ENCODE assay signal across 8 mouse cellular contexts in the genomic region with DNA sequence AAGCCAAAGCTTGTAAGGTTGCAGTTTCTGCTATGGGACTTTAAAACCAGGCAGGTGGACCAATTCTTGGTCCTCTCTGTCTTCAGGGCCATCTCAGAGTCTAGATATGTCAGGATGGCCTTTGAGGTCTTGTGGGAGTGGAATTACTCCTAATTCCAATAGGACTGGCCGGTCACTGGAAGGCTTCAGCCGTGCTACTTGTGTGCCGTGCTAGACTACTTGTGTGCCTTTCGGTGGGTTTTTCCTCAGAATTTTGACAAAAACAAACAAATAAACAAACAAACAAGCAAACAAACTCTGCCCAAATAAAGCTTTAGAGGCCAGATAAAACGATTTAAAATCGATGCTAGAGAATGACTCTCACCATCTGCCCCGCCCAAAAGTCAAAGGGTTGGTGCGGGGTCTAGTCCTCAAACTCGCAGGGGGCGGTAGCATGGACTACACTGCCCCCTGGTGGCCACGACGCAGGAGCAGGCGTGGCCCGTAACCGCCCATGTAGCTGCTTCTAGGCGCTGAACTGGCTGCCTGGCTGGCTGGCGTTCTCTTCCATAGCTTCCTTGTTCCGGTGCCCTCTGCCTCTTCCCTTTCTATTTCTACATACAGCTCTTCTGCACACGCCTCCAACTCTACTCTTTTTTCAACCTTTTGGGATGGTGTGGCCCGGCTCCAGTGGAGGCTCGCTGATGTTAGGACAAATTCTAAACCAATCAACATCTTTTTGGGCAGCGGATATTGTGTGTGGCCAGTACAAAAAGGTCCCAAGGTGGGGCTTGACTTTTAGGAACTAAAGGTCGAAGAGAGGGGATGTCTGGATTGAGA. TPM values are rescaled to one million over a fixed set of nuclear protein-coding genes. Genes with fewer than 3 reads are reported as not detected.
DNase-seq lines count a peak whose midpoint lies in the region; ATAC-seq lines count a peak whose summit lies in the region.

No protein-coding gene starts in this region.

- DNase-seq in MEL-GATA-1-ER (ENCODE audit: extremely low read depth, low read depth): peak; percentile 65
- DNase-seq in cerebellum, adult 8-10 months: peak; percentile 56
- peak; percentile 52 to 75 for DNase-seq in frontal cortex, postnatal 10 days (ENCODE audit: low spot score in 2 of 2)
- peak; percentile 79 to 85 for DNase-seq in layer of hippocampus, postnatal 10 days (ENCODE audit: low spot score in 2 of 2)
- peak; percentile 92 for DNase-seq in lung, postnatal 10 days
- DNase-seq in ovary, postnatal 14 days (ENCODE audit: low spot score): peak; percentile 82
- peak; percentile 89 for DNase-seq in thymus, postnatal 14 days

- WGBS in hindbrain, embryonic 12.5 days: 18% methylated on average over 23 of the region's 23 CpGs

- H3K9ac ChIP-seq in hindbrain, embryonic 12.5 days: no peak overlapping the region

- 0 out of 2 replicates have a peak, but pooled peaks cover 3% of the 10 kb centered on the region for H3K27me3 ChIP-seq in hindbrain, embryonic 12.5 days

- peak; percentile 94 for ATAC-seq in hindbrain, embryonic 12.5 days (ENCODE audit: low FRiP score)

- H3K4me1 ChIP-seq in hindbrain, embryonic 12.5 days: peaks cover 4% of the 10 kb centered on the region; the same call in 1 of the 2 replicates

- no peaks in the 10 kb centered on the region for H3K36me3 ChIP-seq in hindbrain, embryonic 12.5 days

- peak overlapping the region; percentile 34 for H3K4me2 ChIP-seq in hindbrain, embryonic 12.5 days (replicated peaks)

- H3K9me3 ChIP-seq in hindbrain, embryonic 12.5 days (replicated peaks): no peaks in the 10 kb centered on the region

- no peak overlapping the region for H3K27ac ChIP-seq in hindbrain, embryonic 12.5 days

- no peak overlapping the region for H3K4me3 ChIP-seq in hindbrain, embryonic 12.5 days

RNA-seq across cellular contexts. Expression of gene Scgb1a1, which starts 5.4 kb away (rescaled TPM):
- polyA plus RNA-seq in hindbrain, embryonic 12.5 days (2016; fragmentation: Nextera tagmentation; extraction: Ambion mirVana): not detected in 2 replicates
- total RNA-seq in layer of hippocampus, postnatal 10 days (2021): not detected

RNA-seq across cellular contexts. Expression of gene Asrgl1, which starts 53.0 kb away (rescaled TPM):
- 16.8 and 18.0 TPM in 2 replicates for polyA plus RNA-seq in hindbrain, embryonic 12.5 days (2016; fragmentation: Nextera tagmentation; extraction: Ambion mirVana)
- total RNA-seq in layer of hippocampus, postnatal 10 days (2021): 100 to 1,000 TPM; 111 to 126 TPM
